Mouse (Mus musculus): ENCODE data around the gene Frmpd4. TPM values are rescaled to one million over a fixed set of nuclear protein-coding genes. Genes with fewer than 3 reads are reported as not detected.
A peak's percentile ranks its signal among the peaks of the same experiment; 100 is the strongest.

Gene Frmpd4
- 0.21 and 0.26 TPM in 2 replicates for polyA plus RNA-seq (2015; fragmentation: Nextera tagmentation; extraction: Ambion mirVana)

- Histone ChIP-seq H3K27ac (no peak within 1 kb of the TSS), H3K9me3 (replicated peaks) (no peaks in the 10 kb centered on the region), H3K27me3 (no peaks in the 10 kb centered on the region; the same call in 1 of the 2 replicates), H3K9ac (no peak within 1 kb of the TSS), H3K4me3 (no peak within 1 kb of the TSS), H3K36me3 (ENCODE audit: poor library complexity, severe bottlenecking) (no peaks in the 10 kb centered on the region), H3K4me1 (no peaks in the 10 kb centered on the region), H3K4me2 (no peak within 1 kb of the TSS)
- 75% methylated on average over 5 of the region's 5 CpGs for WGBS
- no peak for ATAC-seq
Measured at GRCm38 (mm10) chrX:168577131-168577530, at the start of gene Frmpd4. Frmpd4 (minus strand) TSS chrX:168577231.

- Histone ChIP-seq H3K9me3 (replicated peaks) (no peaks in the 10 kb centered on the region), H3K4me1 (no peaks in the 10 kb centered on the region), H3K27me3 (peaks cover under 1% of the 10 kb centered on the region; the same call in 1 of the 2 replicates), H3K9ac (no peak overlapping the region), H3K36me3 (ENCODE audit: poor library complexity, severe bottlenecking) (no peaks in the 10 kb centered on the region), H3K4me2 (no peak overlapping the region), H3K4me3 (no peak overlapping the region), H3K27ac (no peak overlapping the region)
- no peak for ATAC-seq
- 80% methylated on average over 5 of the region's 5 CpGs for WGBS
Measured at GRCm38 (mm10) chrX:168595193-168595592, 18.2 kb upstream of the Frmpd4 start.

DNA sequence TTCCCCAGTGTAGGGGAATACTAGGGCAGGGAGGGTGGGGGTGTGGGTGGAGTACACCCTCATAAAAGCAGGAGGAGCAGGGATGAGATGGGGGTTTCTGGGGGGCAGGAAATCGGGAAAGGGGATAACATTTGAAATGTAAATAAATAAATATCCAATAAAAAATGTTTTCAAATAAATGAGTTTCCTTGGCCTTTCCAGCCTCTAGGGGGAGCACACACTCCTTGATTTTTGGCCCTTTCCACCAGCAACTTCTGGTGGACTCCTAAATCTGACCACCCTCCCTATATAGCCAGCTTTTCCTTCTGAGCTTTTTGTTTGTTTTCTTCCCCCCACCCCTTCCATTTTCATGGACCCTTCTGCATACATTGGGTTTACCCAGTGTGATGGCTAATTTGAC lies 7.3 kb upstream of the Frmpd4 start:
- Histone ChIP-seq H3K4me1 (no peaks in the 10 kb centered on the region), H3K36me3 (ENCODE audit: poor library complexity, severe bottlenecking) (no peaks in the 10 kb centered on the region), H3K27me3 (peaks cover 2% of the 10 kb centered on the region; the same call in 1 of the 2 replicates), H3K4me3 (no peak overlapping the region), H3K4me2 (no peak overlapping the region), H3K9ac (no peak overlapping the region), H3K9me3 (replicated peaks) (no peaks in the 10 kb centered on the region), H3K27ac (no peak overlapping the region)
- no peak for ATAC-seq
- 90% methylated on average over 1 of the region's 1 CpGs for WGBS

GRCm38 (mm10) chrX:168571808-168572207 lies 5.2 kb downstream of the Frmpd4 start:
- ATAC-seq = no peak
- H3K9me3 ChIP-seq (replicated peaks) = no peaks in the 10 kb centered on the region
- no peak overlapping the region for H3K27ac ChIP-seq
- no peaks in the 10 kb centered on the region for H3K36me3 ChIP-seq (ENCODE audit: poor library complexity, severe bottlenecking)
- no peaks in the 10 kb centered on the region for H3K27me3 ChIP-seq
- no peaks in the 10 kb centered on the region for H3K4me1 ChIP-seq
- no peak overlapping the region for H3K4me2 ChIP-seq
- H3K9ac ChIP-seq = no peak overlapping the region
- WGBS = 68% methylated on average over 4 of the region's 4 CpGs
- H3K4me3 ChIP-seq = no peak overlapping the region

GRCm38 (mm10) chrX:168569231-168569630 lies 7.8 kb downstream of the Frmpd4 start:
- no peaks in the 10 kb centered on the region for H3K9me3 ChIP-seq (replicated peaks)
- WGBS = 83% methylated on average over 5 of the region's 5 CpGs
- no peaks in the 10 kb centered on the region for H3K36me3 ChIP-seq (ENCODE audit: poor library complexity, severe bottlenecking)
- ATAC-seq = no peak
- H3K9ac ChIP-seq = no peak overlapping the region
- H3K27ac ChIP-seq = no peak overlapping the region
- H3K4me2 ChIP-seq = no peak overlapping the region
- no peaks in the 10 kb centered on the region for H3K27me3 ChIP-seq
- no peaks in the 10 kb centered on the region for H3K4me1 ChIP-seq
- H3K4me3 ChIP-seq = no peak overlapping the region

DNA sequence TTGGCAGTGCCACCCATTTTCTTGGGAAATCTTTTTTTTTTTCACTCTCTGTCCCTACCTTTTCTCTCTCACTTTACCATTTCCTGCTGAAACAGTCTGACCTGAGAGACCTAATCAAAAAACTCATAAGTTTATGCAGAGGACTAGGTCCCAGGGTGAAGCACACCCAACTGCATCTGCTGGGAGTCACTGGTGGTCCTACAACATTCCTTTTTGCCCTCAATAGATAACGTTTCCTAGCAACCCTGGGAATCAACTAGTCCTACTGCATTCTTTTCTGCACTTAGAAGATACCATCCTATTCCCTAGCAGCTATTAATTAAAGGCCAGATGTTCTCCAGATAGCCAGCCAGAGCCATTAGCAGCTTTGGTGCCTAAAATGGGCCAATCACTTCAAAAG lies 71.8 kb downstream of the Frmpd4 start:
- Histone ChIP-seq H3K4me3 (no peak overlapping the region), H3K27ac (no peak overlapping the region), H3K36me3 (ENCODE audit: poor library complexity, severe bottlenecking) (no peaks in the 10 kb centered on the region), H3K4me1 (no peaks in the 10 kb centered on the region), H3K27me3 (no peaks in the 10 kb centered on the region), H3K9me3 (replicated peaks) (peaks cover 6% of the 10 kb centered on the region; the same call in 1 of the 2 replicates), H3K9ac (no peak overlapping the region), H3K4me2 (no peak overlapping the region)
- WGBS = 55% methylated on average over 1 of the region's 1 CpGs
- no peak for ATAC-seq

GRCm38 (mm10) chrX:168455233-168455632 lies 121.8 kb downstream of the Frmpd4 start:
- Histone ChIP-seq H3K27me3 (0 out of 2 replicates have a peak, but pooled peaks cover 3% of the 10 kb centered on the region), H3K9ac (no peak overlapping the region), H3K36me3 (ENCODE audit: poor library complexity, severe bottlenecking) (no peaks in the 10 kb centered on the region), H3K4me3 (no peak overlapping the region), H3K4me2 (no peak overlapping the region), H3K4me1 (no peaks in the 10 kb centered on the region), H3K27ac (no peak overlapping the region), H3K9me3 (replicated peaks) (no peaks in the 10 kb centered on the region)
- no peak for ATAC-seq
- WGBS = 95% methylated on average over 2 of the region's 2 CpGs

- Histone ChIP-seq H3K4me1 (no peaks in the 10 kb centered on the region), H3K4me3 (no peak overlapping the region), H3K9ac (no peak overlapping the region), H3K27ac (no peak overlapping the region), H3K9me3 (replicated peaks) (no peaks in the 10 kb centered on the region), H3K27me3 (no peaks in the 10 kb centered on the region), H3K4me2 (no peak overlapping the region), H3K36me3 (ENCODE audit: poor library complexity, severe bottlenecking) (no peaks in the 10 kb centered on the region)
- 86% methylated on average over 1 of the region's 1 CpGs for WGBS
- no peak for ATAC-seq
Measured at GRCm38 (mm10) chrX:168431206-168431605, 145.8 kb downstream of the Frmpd4 start.

DNA sequence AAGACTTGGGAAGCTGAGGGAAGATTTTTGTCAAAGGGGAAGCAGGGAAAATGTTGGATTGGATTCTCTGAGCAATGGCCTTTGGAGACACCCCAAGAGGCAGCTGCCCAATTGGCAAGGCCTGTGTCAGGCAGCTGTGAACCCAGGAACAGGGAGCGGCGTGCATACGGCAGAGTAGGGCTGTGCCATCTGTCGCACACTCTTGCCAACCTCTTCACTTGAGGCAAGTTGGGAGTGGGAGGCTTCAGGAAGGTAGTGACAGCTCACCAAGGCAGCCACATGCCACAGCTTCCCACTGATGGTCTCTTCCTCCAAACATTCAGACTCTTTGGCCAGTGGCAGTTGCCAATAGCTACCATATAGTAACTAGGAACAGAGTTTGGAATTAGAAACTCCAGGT lies 147.2 kb downstream of the Frmpd4 start:
- Histone ChIP-seq H3K36me3 (ENCODE audit: poor library complexity, severe bottlenecking) (no peaks in the 10 kb centered on the region), H3K9me3 (replicated peaks) (no peaks in the 10 kb centered on the region), H3K4me2 (no peak overlapping the region), H3K9ac (no peak overlapping the region), H3K4me1 (no peaks in the 10 kb centered on the region), H3K27me3 (no peaks in the 10 kb centered on the region), H3K4me3 (no peak overlapping the region), H3K27ac (no peak overlapping the region)
- ATAC-seq = peak; percentile 48; the same call in 1 of the 2 replicates
- WGBS = 91% methylated on average over 4 of the region's 4 CpGs

GRCm38 (mm10) chrX:168415403-168415802 lies 161.6 kb downstream of the Frmpd4 start:
- Histone ChIP-seq H3K4me3 (no peak overlapping the region), H3K9me3 (replicated peaks) (no peaks in the 10 kb centered on the region), H3K9ac (no peak overlapping the region), H3K27me3 (no peaks in the 10 kb centered on the region), H3K27ac (no peak overlapping the region), H3K4me1 (no peaks in the 10 kb centered on the region), H3K36me3 (ENCODE audit: poor library complexity, severe bottlenecking) (no peaks in the 10 kb centered on the region), H3K4me2 (no peak overlapping the region)
- ATAC-seq = 0 out of 2 replicates have a peak, but pooled peaks have one; percentile 41
- WGBS = 32% methylated on average over 3 of the region's 3 CpGs

- H3K27ac ChIP-seq = no peak overlapping the region
- H3K4me2 ChIP-seq = no peak overlapping the region
- no peaks in the 10 kb centered on the region for H3K4me1 ChIP-seq
- no peaks in the 10 kb centered on the region for H3K9me3 ChIP-seq (replicated peaks)
- WGBS = 88% methylated on average over 2 of the region's 2 CpGs
- H3K4me3 ChIP-seq = no peak overlapping the region
- H3K9ac ChIP-seq = no peak overlapping the region
- H3K36me3 ChIP-seq (ENCODE audit: poor library complexity, severe bottlenecking) = no peaks in the 10 kb centered on the region
- ATAC-seq = no peak
- H3K27me3 ChIP-seq = no peaks in the 10 kb centered on the region
Measured at GRCm38 (mm10) chrX:168403512-168403911, 173.5 kb downstream of the Frmpd4 start.

DNA sequence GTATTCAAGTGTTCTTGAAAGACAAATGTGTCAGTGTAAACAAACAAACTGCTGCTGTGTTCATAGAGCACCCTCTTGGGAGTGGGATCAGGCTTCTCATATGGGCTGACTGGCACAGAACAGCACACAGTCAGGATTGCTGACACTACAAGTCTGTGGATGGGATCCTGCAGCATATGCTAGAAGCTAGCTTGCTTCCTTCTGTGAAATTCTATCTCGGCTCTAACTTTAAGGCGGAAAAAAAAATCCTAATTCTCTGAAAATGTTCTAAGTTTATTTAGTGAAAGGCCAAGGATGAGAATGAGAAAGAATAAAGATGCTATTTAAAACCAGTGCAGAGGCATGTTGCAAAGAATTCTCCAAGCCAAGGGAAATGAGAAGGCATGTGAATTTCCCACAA lies 226.6 kb downstream of the Frmpd4 start:
- H3K9me3 ChIP-seq (replicated peaks) = no peaks in the 10 kb centered on the region

More for the DNA sequence above, 226.6 kb downstream of the Frmpd4 start:
- no peak overlapping the region for H3K9ac ChIP-seq
- H3K4me3 ChIP-seq = no peak overlapping the region
- no peaks in the 10 kb centered on the region for H3K4me1 ChIP-seq
- WGBS = 86% methylated on average over 2 of the region's 2 CpGs
- H3K4me2 ChIP-seq = no peak overlapping the region
- no peaks in the 10 kb centered on the region; the same call in 1 of the 2 replicates for H3K27me3 ChIP-seq
- no peak overlapping the region for H3K27ac ChIP-seq
- no peaks in the 10 kb centered on the region for H3K36me3 ChIP-seq (ENCODE audit: poor library complexity, severe bottlenecking)
- no peak for ATAC-seq
